Mouse (Mus musculus) ES-Bruce4 (cell line): ENCODE measurements around the gene Usp20. TPM values are rescaled to one million over a fixed set of nuclear protein-coding genes. Genes with fewer than 3 reads are reported as not detected.

Experiments
- H3K27ac ChIP-seq: 2 replicates; pipeline ENCODE4 v1.5.1; 2012; ENCODE audit warnings: low read length, inconsistent platforms; ENCODE audit not compliant: insufficient read depth
- H3K27me3 ChIP-seq: 2 replicates; pipeline ENCODE4 v1.6.1; 2012; ENCODE audit warnings: mild to moderate bottlenecking, low read length, inconsistent platforms; ENCODE audit not compliant: control insufficient read depth, poor library complexity, insufficient read depth, severe bottlenecking
- H3K36me3 ChIP-seq: 2 replicates; pipeline ENCODE4 v1.6.1; 2012; ENCODE audit warnings: inconsistent platforms, mild to moderate bottlenecking, low read length, moderate library complexity; ENCODE audit not compliant: control insufficient read depth, poor library complexity, insufficient read depth, severe bottlenecking
- H3K4me1 ChIP-seq: one replicate; pipeline ENCODE4 v1.8.1; 2011; ENCODE audit warnings: low read length; ENCODE audit not compliant: control insufficient read depth, insufficient read depth
- H3K4me3 ChIP-seq: 2 replicates; pipeline ENCODE4 v1.5.1; 2011; ENCODE audit warnings: low read depth, mild to moderate bottlenecking, low read length
- H3K9ac ChIP-seq: 2 replicates; pipeline ENCODE4 v1.6.1; 2012; ENCODE audit warnings: low read depth, mild to moderate bottlenecking, inconsistent platforms; ENCODE audit not compliant: poor library complexity, severe bottlenecking
- H3K9me3 ChIP-seq: replicated peaks from 2 replicates; pipeline ENCODE4 v1.6.1; 2012; ENCODE audit warnings: mild to moderate bottlenecking, low read length, inconsistent platforms; ENCODE audit not compliant: control insufficient read depth, poor library complexity, insufficient read depth, severe bottlenecking
- CTCF ChIP-seq: IDR thresholded peaks from one replicate; pipeline ENCODE4 v1.8.1; 2011; ENCODE audit warnings: low read depth, low read length
- EP300 ChIP-seq: IDR thresholded peaks from 2 replicates; pipeline ENCODE4 v1.6.1; 2011; ENCODE audit warnings: low read depth, low read length; ENCODE audit not compliant: insufficient read depth
- POLR2A ChIP-seq: IDR thresholded peaks from one replicate; pipeline ENCODE4 v1.8.1; 2011; ENCODE audit warnings: low read length; ENCODE audit not compliant: insufficient read depth
- polyA plus RNA-seq: library from polyadenylated mRNA; stranded (reverse); fragments of >200 nt; gene quantifications from 2 replicates; pipeline ENCODE4 v1.2.4, GENCODE M21; 2011; ENCODE audit warnings: low read depth; ENCODE audit not compliant: missing spikeins, insufficient read depth, insufficient read length

Usp20 gene
- 7.2 and 10.5 TPM in 2 replicates for polyA plus RNA-seq

DNA sequence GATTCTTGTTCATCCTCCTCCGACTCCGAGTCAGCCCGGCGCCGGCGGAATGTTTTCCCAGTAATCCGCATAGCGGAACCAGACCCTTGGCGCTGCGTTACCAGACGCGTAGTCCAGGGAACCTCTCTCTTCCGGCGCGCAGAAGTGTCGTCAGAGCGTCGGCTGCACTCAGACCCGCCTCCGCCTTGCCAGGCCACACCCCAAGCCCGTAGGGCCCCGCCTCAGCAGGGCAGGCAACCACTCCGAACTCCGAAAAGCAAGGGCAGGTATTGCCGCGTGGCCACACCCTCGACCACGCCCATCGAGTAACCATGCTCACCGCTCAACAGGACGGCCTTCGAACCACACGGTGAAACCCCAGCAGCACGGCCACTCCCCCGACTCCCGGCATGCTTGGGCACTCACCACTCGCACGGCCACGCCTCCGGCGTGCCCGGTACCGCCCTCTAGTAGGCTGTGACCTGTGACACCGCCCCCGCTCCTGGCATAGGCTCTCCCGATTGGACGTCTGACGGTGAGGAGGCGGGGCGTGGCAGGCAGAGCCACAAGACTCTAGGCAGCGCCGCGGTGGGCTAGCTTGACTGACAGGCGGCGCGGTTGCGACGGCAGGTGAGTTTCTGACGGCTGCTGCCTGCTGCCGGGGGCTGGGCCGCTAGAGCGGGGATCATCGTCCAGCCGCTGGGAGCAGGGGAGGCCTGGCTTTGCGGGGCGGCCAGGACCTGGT is at the start of gene Usp20, which contains the start of gene BC005624:
Gene Usp20 (plus strand): TSS at position 490 of the 724 bp plus-strand sequence.
Gene BC005624 (minus strand): TSS at position 412 of the 724 bp plus-strand sequence.
- Histone ChIP-seq H3K9me3 (no peaks in the 10 kb centered on the region), H3K27ac (no peak within 1 kb of the TSS), H3K9ac (peak within 1 kb of the TSS; percentile 20), H3K27me3 (no peaks in the 10 kb centered on the region), H3K36me3 (peaks cover 2% of the 10 kb centered on the region; the same call in 1 of the 2 replicates), H3K4me1 (no peaks in the 10 kb centered on the region), H3K4me3 (peak within 1 kb of the TSS; percentile 78)
- TF ChIP-seq CTCF (no peak), POLR2A (no peak), EP300 (no peak)

DNA sequence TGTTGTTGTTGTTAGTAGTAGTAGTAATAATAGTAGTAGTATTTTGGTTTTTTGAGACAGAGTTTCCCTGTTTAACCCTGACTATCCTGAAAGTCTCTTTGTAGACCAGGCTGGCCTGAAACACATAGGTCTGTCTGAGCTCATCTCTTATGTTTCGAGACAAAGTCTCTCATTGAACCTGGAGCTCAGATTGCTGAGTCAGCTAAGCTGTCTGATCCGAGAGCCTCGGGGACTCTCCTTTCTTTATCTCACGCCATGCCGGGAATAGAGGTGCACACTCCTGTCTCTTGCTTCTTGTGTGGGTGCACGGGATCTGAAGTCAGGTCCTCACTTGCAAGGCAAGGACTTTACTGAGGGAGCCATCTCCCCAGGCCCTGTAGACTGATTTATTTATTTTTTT is 49.0 kb upstream of the Usp20 start:
- H3K9me3 ChIP-seq, result no peaks in the 10 kb centered on the region
- no peak overlapping the region for H3K27ac ChIP-seq
- no peak overlapping the region for H3K9ac ChIP-seq
- TF ChIP-seq CTCF (no peak), POLR2A (no peak), EP300 (no peak)
- H3K36me3 ChIP-seq, result no peaks in the 10 kb centered on the region
- no peak overlapping the region for H3K4me3 ChIP-seq
- H3K4me1 ChIP-seq, result peaks cover 6% of the 10 kb centered on the region
- no peaks in the 10 kb centered on the region for H3K27me3 ChIP-seq

DNA sequence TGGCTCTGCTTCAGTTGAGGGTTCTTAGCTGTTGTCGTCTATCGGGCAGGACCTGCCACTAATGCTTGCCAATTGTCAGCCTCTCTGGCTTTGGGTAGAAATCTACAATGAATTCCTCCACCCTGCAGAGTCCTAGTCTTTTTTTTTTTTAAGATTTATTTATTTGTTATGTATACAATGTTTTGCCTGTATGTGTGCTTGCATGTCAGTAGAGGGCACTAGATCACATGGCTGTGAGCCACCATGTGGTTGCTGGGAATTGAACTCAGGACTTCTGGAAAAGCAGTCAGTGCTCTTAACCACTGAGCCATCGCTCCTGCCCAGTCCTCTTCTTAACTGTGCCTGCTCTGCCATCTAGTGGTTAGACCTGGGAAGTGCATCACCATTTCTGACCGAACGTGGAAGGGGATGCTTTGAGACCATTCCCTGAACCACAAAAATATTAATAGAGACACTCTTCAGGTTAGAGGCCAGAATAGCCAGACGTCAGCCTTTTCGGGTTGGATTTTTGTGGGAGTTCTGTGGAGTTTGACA is 48.1 kb upstream of the Usp20 start:
- Histone ChIP-seq H3K9me3 (no peaks in the 10 kb centered on the region), H3K27me3 (no peaks in the 10 kb centered on the region), H3K36me3 (no peaks in the 10 kb centered on the region), H3K4me3 (no peak overlapping the region), H3K4me1 (peaks cover 6% of the 10 kb centered on the region), H3K27ac (no peak overlapping the region), H3K9ac (no peak overlapping the region)
- 0 out of 2 replicates have a peak, but pooled peaks have one; percentile 10 for TF ChIP-seq EP300
- TF ChIP-seq POLR2A, result no peak
- TF ChIP-seq CTCF, result peak; percentile 84

DNA sequence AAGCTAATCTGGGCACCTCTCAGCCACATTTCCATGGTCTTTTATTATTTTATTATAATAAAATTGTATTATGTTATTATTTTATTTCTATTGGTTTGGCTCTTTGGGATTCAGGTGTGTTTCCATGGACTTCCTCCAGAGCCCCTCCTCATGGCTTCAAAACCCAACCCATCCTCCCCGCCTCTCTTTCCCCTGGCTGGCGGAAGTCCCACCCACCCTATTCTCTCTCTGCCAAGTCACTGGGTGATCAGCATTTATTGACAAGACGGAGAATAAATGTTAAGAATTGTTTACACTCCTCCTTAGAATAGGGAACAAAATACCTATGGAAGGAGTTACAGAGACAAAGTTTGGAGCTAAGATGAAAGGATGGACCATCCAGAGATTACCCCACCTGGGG is 45.3 kb upstream of the Usp20 start:
- Histone ChIP-seq H3K9me3 (no peaks in the 10 kb centered on the region), H3K4me1 (peaks cover 6% of the 10 kb centered on the region), H3K27ac (no peak overlapping the region), H3K36me3 (no peaks in the 10 kb centered on the region; the same call in 1 of the 2 replicates), H3K27me3 (no peaks in the 10 kb centered on the region), H3K9ac (no peak overlapping the region), H3K4me3 (no peak overlapping the region)
- TF ChIP-seq EP300 (no peak), POLR2A (no peak), CTCF (no peak)

DNA sequence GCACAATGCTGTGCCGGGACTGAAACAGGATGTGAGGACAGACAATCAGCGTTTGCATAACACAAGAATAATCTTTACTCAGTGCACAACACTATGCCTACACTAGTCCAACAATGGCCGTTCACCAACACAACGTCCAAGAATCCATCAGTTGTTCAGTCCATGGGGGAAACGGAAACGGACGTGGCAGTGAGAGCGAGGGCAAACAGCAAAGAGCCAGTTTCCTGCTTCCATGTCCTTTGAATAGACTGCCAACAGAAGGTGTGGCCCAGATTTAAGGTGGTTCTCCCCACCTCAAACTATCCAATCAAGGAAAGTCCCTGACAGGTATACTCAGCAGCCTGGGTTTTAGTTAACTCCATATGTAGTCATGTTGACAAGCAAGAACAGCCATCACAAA is 44.3 kb upstream of the Usp20 start:
- Histone ChIP-seq H3K27me3 (no peaks in the 10 kb centered on the region), H3K9ac (peak overlapping the region; percentile 6; the same call in 1 of the 2 replicates), H3K4me1 (peaks cover 6% of the 10 kb centered on the region), H3K4me3 (peak overlapping the region; percentile 73), H3K27ac (peak overlapping the region; percentile 92), H3K9me3 (no peaks in the 10 kb centered on the region), H3K36me3 (no peaks in the 10 kb centered on the region; the same call in 1 of the 2 replicates)
- TF ChIP-seq POLR2A (no peak), EP300 (peak; percentile 57; the same call in 1 of the 2 replicates)

DNA sequence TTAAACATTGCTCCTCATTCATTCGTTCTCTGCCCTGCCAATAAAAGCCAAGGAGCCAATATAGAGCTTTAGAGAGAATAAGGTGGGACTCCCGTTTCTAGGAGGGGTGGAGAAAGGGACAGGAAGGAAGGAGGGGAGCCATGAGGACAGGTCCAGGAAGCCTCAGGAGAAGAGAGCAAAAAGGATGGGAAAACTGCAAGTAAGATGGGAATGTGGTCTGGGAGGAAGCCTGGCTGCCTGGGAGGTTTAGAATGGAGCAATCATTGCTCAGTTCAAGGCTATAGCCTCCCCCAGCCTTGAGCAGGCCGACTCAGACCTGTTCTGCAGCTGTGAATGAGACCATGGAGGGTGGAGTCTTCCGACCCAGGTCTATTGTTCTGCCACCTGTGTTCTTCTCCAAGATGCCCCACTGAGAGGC is 43.5 kb upstream of the Usp20 start:
- no peaks in the 10 kb centered on the region for H3K9me3 ChIP-seq
- H3K27me3 ChIP-seq, result no peaks in the 10 kb centered on the region
- H3K4me3 ChIP-seq, result peak overlapping the region; percentile 79
- peak overlapping the region; percentile 92 for H3K27ac ChIP-seq
- H3K36me3 ChIP-seq, result no peaks in the 10 kb centered on the region; the same call in 1 of the 2 replicates
- TF ChIP-seq POLR2A (peak; percentile 36), CTCF (no peak), EP300 (peak; percentile 77)
- H3K9ac ChIP-seq, result 0 out of 2 replicates have a peak overlapping the region, but pooled peaks have one; percentile 2
- H3K4me1 ChIP-seq, result peaks cover 6% of the 10 kb centered on the region
